Mouse (Mus musculus): ENCODE results near the gene Pank1. TPM values are rescaled to one million over a fixed set of nuclear protein-coding genes. Genes with fewer than 3 reads are reported as not detected.
A peak's percentile ranks its signal among the peaks of the same experiment; 100 is the strongest.

The Pank1 gene
- 7.6 and 7.7 TPM in 2 replicates for polyA plus RNA-seq (2015; fragmentation: Nextera tagmentation; extraction: Ambion mirVana)

DNA sequence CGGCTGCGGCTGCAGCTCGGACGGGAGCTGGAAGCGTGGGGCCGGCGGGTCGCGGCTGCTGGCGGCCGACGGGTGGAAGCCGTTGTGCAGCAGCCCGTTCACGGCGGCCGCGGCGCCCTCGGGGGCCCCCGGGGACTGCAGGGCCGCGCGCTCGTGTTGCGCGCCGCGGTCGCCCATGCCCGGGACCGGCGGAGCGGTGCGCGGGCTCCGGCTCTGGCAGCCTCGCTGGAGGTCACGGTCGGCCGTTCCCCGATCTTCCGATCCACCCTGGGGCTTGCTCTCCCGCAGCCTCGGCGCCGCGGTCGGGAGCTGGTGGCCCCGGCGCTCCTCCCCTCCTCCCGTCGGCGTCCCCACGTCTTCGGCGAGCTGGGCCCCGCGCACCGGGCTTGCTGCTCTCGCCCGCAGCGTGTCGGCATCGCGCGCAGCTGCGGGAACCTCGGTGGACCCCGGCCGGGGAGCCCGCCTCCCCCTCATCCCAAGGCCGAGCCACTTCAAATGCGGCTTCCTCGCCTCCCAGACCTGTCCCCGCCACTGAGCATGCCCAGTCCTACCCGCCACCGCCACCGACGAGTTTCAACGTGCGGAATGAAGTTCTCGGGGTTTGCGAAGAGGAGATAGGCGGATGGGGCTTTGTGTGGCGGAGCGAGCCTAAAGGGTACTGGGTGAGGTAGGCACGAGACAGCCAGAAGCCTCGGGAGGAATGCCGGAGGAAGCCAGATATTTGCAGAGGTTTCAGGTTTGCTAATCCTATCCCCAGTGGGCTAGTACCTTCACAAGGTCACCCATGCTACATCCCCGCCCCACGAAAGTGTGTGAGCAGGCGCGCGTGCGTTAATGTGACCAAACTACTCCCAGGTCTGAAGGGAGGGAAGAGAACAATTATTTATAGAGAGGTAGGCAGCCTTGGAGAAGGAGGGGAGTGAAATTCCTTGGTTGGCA is at the start of gene Pank1:
Gene Pank1, minus strand, starts transcription at position 853 of the 939 bp plus-strand sequence.
- peak within 1 kb of the TSS; percentile 99 for H3K27ac ChIP-seq
- no peaks in the 10 kb centered on the region for H3K27me3 ChIP-seq
- H3K4me1 ChIP-seq (replicated peaks) = peaks cover 20% of the 10 kb centered on the region
- H3K4me2 ChIP-seq = peak within 1 kb of the TSS; percentile 75
- no peaks in the 10 kb centered on the region for H3K9me3 ChIP-seq
- WGBS = under 1% methylated on average over 90 of the region's 96 CpGs
- peak within 1 kb of the TSS; percentile 97 for H3K9ac ChIP-seq
- peak; percentile 79 for ATAC-seq (ENCODE audit: low FRiP score)
- no peaks in the 10 kb centered on the region for H3K36me3 ChIP-seq
- H3K4me3 ChIP-seq = peak within 1 kb of the TSS; percentile 91

DNA sequence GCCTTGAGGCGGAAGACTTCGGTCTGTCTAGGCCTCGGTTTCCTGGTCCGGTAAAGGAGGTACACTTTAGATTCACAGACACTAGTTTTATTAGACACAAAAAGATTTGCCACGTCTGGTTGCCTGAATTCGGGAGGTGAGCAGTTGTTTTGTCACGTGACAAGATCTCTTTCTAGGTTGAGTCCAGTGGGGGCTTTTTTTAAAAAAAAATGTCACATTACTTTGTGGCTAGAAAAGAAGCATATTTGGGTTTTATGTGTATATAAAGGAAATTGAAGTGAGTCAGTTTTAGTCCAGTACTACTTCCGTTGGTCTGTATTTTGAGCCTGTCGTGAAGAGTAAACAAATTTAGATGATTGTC is 43.3 kb upstream of the Pank1 start:
- under 1% methylated on average over 9 of the region's 9 CpGs for WGBS
- ATAC-seq (ENCODE audit: low FRiP score) = no peak
- Histone ChIP-seq H3K4me2 (peak overlapping the region; percentile 72), H3K9ac (peak overlapping the region; percentile 77), H3K27ac (peak overlapping the region; percentile 78; the same call in 1 of the 2 replicates), H3K4me3 (peak overlapping the region; percentile 80), H3K36me3 (no peaks in the 10 kb centered on the region), H3K27me3 (no peaks in the 10 kb centered on the region), H3K9me3 (no peaks in the 10 kb centered on the region), H3K4me1 (replicated peaks) (0 out of 2 replicates have a peak, but pooled peaks cover 8% of the 10 kb centered on the region)

DNA sequence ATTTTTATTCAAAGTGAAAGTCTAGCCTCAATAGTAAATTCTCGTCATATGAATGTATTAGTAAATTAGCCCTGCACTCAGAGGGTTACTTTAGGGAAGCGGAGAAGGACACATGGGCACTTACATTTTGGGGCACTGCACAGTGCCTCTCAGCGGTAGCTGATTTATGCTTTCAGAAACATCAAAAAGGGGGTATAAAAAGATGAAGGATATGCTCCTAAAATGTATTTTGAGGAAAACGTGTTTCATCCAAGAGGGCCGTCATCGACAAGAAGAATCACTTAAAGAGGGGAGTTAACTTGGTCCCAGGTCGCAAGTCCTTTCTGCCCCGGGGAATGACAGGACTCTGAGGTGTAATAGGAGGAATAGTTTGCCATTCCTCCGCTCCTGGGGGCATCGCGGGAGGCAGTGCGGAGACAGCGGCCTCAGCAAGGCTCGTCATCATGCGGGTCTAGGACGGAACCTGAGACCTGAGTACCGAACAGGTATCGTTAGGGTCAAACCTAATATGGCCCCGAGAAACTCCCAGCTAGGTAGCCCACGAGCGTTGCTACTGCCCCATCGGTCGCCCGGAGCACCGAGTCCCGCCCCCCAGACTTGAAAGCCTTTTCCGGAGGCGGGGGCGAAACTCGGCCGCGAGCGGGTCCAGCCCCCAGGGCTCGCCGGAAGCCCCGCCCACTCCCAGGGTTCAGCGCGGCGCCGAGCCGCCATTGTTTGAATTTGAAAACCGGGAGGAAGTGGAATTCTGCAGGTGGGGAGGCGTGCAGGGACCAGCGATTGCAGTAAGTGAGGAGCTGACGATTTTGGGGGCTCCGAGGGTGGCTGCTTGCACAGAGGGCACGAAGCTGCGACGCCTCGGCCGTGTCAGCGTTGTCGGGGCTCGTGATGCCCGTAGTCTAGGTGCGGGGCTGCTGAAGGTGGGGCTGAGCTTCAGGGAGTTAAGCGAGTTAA is 42.7 kb upstream of the Pank1 start, which contains the start of gene Kif20b:
Gene Kif20b, plus strand, starts transcription at position 710 of the 951 bp plus-strand sequence.
- H3K9ac ChIP-seq = peak within 1 kb of the TSS; percentile 77
- H3K27ac ChIP-seq = peak within 1 kb of the TSS; percentile 78
- no peaks in the 10 kb centered on the region for H3K9me3 ChIP-seq
- ATAC-seq (ENCODE audit: low FRiP score) = peak; percentile 96
- no peaks in the 10 kb centered on the region for H3K36me3 ChIP-seq
- H3K4me1 ChIP-seq (replicated peaks) = 0 out of 2 replicates have a peak, but pooled peaks cover 8% of the 10 kb centered on the region
- H3K27me3 ChIP-seq = no peaks in the 10 kb centered on the region
- WGBS = under 1% methylated on average over 57 of the region's 57 CpGs
- H3K4me3 ChIP-seq = peak within 1 kb of the TSS; percentile 80
- peak within 1 kb of the TSS; percentile 72 for H3K4me2 ChIP-seq

DNA sequence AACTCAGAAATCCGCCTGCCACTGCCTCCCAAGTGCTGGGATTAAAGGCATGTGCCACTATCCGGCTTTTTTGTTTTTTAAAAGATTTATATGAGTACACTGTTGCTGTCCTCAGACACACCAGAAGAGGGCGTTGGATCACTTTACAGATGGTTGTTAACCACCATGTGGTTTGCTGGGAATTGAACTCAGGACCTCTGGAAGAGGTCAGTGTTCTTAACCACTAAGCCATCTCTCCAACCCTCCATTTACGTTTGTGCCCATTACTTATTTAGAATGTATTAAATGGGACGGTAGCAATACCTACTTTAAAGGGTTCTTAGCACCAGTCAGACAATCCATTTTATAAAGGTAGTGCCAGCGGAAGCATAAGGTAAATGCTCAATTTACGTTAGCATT is 42.0 kb upstream of the Pank1 start:
- ATAC-seq (ENCODE audit: low FRiP score) = peak; percentile 11; the same call in 1 of the 2 replicates
- 28% methylated on average over 7 of the region's 7 CpGs for WGBS
- Histone ChIP-seq H3K9ac (0 out of 2 replicates have a peak overlapping the region, but pooled peaks have one; percentile 77), H3K4me2 (peak overlapping the region; percentile 72), H3K9me3 (no peaks in the 10 kb centered on the region), H3K27ac (no peak overlapping the region), H3K36me3 (no peaks in the 10 kb centered on the region), H3K27me3 (no peaks in the 10 kb centered on the region), H3K4me3 (peak overlapping the region; percentile 80), H3K4me1 (replicated peaks) (0 out of 2 replicates have a peak, but pooled peaks cover 8% of the 10 kb centered on the region)

DNA sequence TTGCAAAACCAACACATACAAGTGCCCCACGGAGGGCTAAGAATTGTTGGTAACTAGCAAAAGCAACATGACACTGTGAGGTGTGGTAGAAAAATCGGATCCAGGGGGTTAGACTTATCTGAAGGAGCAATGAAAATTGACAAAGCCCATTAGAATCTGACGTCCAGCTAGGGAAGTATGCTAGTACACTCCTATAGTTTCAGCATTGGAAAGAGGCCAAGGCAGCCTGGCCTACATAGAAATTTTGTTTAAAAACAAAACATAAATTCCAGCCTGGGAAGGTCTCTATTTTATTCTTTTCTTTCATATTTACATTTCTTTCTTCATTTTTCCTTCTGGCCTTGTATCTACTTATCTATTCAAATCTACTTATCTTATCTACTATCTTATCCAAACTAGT is 41.3 kb upstream of the Pank1 start:
- ATAC-seq (ENCODE audit: low FRiP score) = no peak
- Histone ChIP-seq H3K4me3 (no peak overlapping the region), H3K27me3 (no peaks in the 10 kb centered on the region), H3K4me1 (replicated peaks) (0 out of 2 replicates have a peak, but pooled peaks cover 8% of the 10 kb centered on the region), H3K9ac (no peak overlapping the region), H3K36me3 (no peaks in the 10 kb centered on the region), H3K27ac (no peak overlapping the region), H3K9me3 (no peaks in the 10 kb centered on the region), H3K4me2 (no peak overlapping the region)
- WGBS = 84% methylated on average over 3 of the region's 3 CpGs

DNA sequence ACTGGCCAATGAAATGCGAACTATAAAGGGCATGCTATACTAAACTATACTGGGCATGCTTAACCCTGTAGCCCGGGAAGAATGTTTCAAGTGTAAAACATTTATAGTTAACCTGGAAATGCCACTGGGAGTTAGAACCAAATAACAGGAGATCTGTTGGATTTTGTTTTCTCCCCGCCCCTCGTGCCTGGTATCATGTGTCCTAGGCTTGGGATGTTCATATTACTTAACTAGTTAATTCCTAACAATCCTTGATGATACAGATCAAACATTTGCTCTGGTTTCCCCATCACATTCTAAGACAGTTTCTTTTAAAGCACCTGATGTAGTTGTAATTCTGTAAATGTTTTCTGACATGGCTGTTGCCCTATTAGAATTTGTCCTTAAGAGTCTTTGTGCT is 40.8 kb upstream of the Pank1 start:
- 0 out of 2 replicates have a peak, but pooled peaks cover 8% of the 10 kb centered on the region for H3K4me1 ChIP-seq (replicated peaks)
- WGBS = 95% methylated on average over 4 of the region's 4 CpGs
- no peaks in the 10 kb centered on the region for H3K36me3 ChIP-seq
- H3K27ac ChIP-seq = no peak overlapping the region
- no peak overlapping the region for H3K9ac ChIP-seq
- H3K4me3 ChIP-seq = no peak overlapping the region
- ATAC-seq (ENCODE audit: low FRiP score) = no peak
- H3K4me2 ChIP-seq = no peak overlapping the region
- H3K27me3 ChIP-seq = no peaks in the 10 kb centered on the region
- H3K9me3 ChIP-seq = no peaks in the 10 kb centered on the region

DNA sequence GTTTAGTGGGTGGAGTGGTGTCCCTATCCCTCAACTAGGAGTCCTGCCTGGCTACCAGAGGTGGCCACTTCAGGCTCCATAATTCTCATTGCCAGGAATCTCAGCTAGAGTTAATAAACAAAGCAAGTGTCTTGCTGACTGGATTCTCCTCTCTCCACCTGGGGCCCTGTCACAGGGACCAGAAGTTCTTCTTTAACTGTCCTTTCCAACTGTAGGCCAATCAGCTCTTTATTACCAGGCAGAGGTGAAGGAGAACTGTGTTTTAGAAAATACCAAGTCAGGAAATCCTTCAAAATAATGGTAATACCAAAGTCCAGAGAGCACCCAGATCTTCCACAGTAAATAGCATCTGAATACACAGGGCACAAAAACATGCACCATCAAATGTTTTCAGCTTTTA is 33.1 kb upstream of the Pank1 start:
- Histone ChIP-seq H3K36me3 (no peaks in the 10 kb centered on the region), H3K27ac (no peak overlapping the region), H3K4me3 (no peak overlapping the region), H3K9me3 (no peaks in the 10 kb centered on the region), H3K4me1 (replicated peaks) (no peaks in the 10 kb centered on the region), H3K27me3 (no peaks in the 10 kb centered on the region), H3K4me2 (no peak overlapping the region), H3K9ac (no peak overlapping the region)
- no peak for ATAC-seq (ENCODE audit: low FRiP score)

DNA sequence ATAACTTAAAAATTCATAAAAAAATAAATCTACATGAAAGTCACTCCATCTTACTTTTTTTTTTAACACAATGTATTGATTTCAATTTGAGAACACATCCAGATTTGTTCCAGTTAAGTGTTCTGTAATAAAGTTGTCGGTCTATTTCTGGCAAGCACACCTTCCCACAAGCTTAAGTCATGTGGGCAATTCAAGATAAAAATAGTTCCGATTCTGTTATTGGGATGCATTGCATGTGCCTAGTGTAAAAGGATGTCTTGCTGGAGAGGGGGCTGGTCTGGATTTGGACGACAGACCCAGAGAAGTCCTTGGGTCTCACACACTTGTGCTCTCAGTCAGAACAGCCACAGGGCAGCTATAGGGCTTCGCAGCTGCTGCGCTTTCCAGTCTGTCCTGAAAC is 27.5 kb upstream of the Pank1 start:
- ATAC-seq (ENCODE audit: low FRiP score) = no peak
- no peak overlapping the region for H3K4me3 ChIP-seq
- WGBS = 90% methylated on average over 5 of the region's 5 CpGs
- no peaks in the 10 kb centered on the region for H3K9me3 ChIP-seq
- no peaks in the 10 kb centered on the region for H3K4me1 ChIP-seq (replicated peaks)
- no peaks in the 10 kb centered on the region for H3K36me3 ChIP-seq
- no peaks in the 10 kb centered on the region for H3K27me3 ChIP-seq
- no peak overlapping the region for H3K27ac ChIP-seq
- H3K4me2 ChIP-seq = no peak overlapping the region
- no peak overlapping the region for H3K9ac ChIP-seq

DNA sequence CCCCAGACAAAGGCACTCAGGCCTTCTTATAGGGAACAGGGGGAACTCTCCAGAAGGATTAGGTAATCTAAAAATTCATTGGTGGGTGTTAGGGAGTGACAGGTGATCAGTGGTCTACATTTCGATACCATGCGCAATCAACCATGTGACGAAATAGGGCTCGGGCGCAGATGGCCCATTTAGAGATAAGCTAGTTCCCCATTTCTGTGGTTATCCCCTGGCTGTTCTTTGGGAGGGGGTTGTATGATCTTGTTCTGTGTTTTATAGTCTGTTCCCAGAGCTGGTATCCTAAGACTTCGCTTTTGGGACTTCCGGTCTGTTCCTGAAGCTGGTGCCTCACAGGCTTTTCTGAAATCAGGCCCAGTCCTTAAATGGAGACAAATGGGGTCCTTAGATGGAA is 26.2 kb upstream of the Pank1 start:
- H3K4me2 ChIP-seq = no peak overlapping the region
- no peak overlapping the region for H3K4me3 ChIP-seq
- 99% methylated on average over 7 of the region's 7 CpGs for WGBS
- H3K4me1 ChIP-seq (replicated peaks) = no peaks in the 10 kb centered on the region
- H3K36me3 ChIP-seq = no peaks in the 10 kb centered on the region
- no peaks in the 10 kb centered on the region for H3K9me3 ChIP-seq
- H3K27ac ChIP-seq = no peak overlapping the region
- no peak for ATAC-seq (ENCODE audit: low FRiP score)
- H3K9ac ChIP-seq = no peak overlapping the region
- H3K27me3 ChIP-seq = no peaks in the 10 kb centered on the region

DNA sequence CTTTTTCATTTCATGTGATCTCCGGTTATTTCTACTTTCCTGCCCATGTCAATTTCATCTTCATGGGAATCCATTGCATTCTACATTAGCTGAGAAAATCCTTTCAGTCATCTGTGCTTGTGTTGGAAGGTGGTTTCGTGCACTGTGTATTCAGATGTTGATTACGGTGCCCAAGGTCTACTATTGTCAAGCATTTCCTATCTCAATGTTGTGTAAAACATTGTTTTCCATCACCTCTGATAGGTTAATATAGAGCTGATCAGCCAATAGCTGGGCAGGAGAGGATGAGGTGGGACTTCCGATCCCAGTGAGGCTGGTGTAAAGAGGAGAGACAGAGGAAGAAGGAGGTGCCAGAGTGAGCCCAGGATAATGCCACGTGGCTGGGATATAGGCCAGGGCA is 24.8 kb upstream of the Pank1 start:
- Histone ChIP-seq H3K4me1 (replicated peaks) (no peaks in the 10 kb centered on the region), H3K4me2 (no peak overlapping the region), H3K36me3 (no peaks in the 10 kb centered on the region), H3K9me3 (no peaks in the 10 kb centered on the region), H3K4me3 (no peak overlapping the region), H3K27ac (no peak overlapping the region), H3K9ac (no peak overlapping the region), H3K27me3 (no peaks in the 10 kb centered on the region)
- ATAC-seq (ENCODE audit: low FRiP score) = no peak
- 85% methylated on average over 5 of the region's 5 CpGs for WGBS

DNA sequence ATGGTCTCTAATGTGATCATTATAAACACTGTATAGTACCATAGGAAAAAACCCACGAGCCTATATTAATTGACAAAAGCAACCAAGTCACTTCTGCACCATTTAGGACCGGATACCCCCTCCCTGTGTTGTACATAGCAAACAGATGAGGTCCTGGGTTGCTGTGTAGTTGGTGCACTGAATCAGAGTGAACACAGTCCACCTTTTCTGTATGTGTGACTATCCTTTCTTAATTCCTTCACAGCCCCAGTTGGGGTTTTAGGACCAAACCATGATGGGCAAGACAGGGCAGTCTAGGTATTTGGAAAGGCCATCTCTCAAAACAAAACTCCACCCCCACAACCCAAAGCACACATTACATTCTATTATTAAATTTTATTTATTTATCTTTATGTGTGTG is 22.5 kb upstream of the Pank1 start:
- Histone ChIP-seq H3K27me3 (no peaks in the 10 kb centered on the region), H3K36me3 (no peaks in the 10 kb centered on the region), H3K4me2 (no peak overlapping the region), H3K9ac (no peak overlapping the region), H3K4me1 (replicated peaks) (no peaks in the 10 kb centered on the region), H3K27ac (no peak overlapping the region), H3K4me3 (no peak overlapping the region), H3K9me3 (no peaks in the 10 kb centered on the region)
- ATAC-seq (ENCODE audit: low FRiP score) = no peak
- WGBS = 80% methylated on average over 2 of the region's 2 CpGs

DNA sequence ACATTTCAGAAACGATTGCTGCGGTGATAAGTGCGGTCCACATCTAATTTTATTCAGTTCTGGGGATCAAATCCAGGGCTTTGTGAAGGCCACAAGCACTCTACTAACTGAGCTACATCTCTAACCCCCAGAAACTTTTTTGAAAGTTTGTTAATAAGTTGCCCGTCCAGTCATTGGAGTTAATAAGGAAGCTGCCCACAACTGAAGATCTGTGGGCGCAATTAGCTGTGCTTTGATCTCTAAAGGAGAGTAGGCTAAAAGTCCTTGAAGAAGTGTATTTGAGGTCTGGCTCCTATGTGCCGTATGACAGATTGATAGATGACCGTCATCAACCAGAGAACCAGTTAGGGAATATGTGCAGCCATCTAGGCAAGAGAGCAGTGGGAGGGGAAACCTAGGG is 22.0 kb upstream of the Pank1 start:
- no peak overlapping the region for H3K27ac ChIP-seq
- no peak for ATAC-seq (ENCODE audit: low FRiP score)
- no peak overlapping the region for H3K9ac ChIP-seq
- no peak overlapping the region for H3K4me2 ChIP-seq
- 91% methylated on average over 7 of the region's 7 CpGs for WGBS
- H3K4me1 ChIP-seq (replicated peaks) = no peaks in the 10 kb centered on the region
- H3K4me3 ChIP-seq = no peak overlapping the region
- H3K36me3 ChIP-seq = no peaks in the 10 kb centered on the region
- H3K27me3 ChIP-seq = no peaks in the 10 kb centered on the region
- no peaks in the 10 kb centered on the region for H3K9me3 ChIP-seq

Data from hindbrain, embryonic 13.5 days (tissue).